ENCODE assay signal across 8 mouse cellular contexts in genomic region chr13:105054941-105055309, GRCm38 (mm10). TPM values are rescaled to one million over a fixed set of nuclear protein-coding genes. Genes with fewer than 3 reads are reported as not detected.
DNase-seq lines count a peak whose midpoint lies in the region; ATAC-seq and TF ChIP-seq lines count a peak whose summit lies in the region.

No protein-coding gene starts in this region.

- TF ChIP-seq EP300 in lung, postnatal 0 days (IDR thresholded peaks at IDR 0.05) = no peak

- H3K27ac ChIP-seq in lung, postnatal 0 days (ENCODE audit: low read length) = no peak overlapping the region
- no peak overlapping the region for H3K27ac ChIP-seq in liver, embryonic 12.5 days
- H3K27ac ChIP-seq in stomach, embryonic 16.5 days (ENCODE audit: low read length) = no peak overlapping the region

- H3K9ac ChIP-seq in lung, postnatal 0 days (replicated peaks; ENCODE audit: low read depth) = 0 out of 2 replicates have a peak overlapping the region, but pooled peaks have one; percentile 12
- no peak overlapping the region for H3K9ac ChIP-seq in liver, embryonic 12.5 days
- H3K9ac ChIP-seq in stomach, embryonic 16.5 days (ENCODE audit: low read length) = no peak overlapping the region

- H3K4me1 ChIP-seq in lung, postnatal 0 days (ENCODE audit: insufficient read depth, low read depth, low read length) = peaks cover 8% of the 10 kb centered on the region; the same call in 1 of the 2 replicates
- H3K4me1 ChIP-seq in liver, embryonic 12.5 days = 0 out of 2 replicates have a peak, but pooled peaks cover 12% of the 10 kb centered on the region
- H3K4me1 ChIP-seq in stomach, embryonic 16.5 days (ENCODE audit: control insufficient read depth, insufficient read depth, low read length) = peaks cover 10% of the 10 kb centered on the region; the same call in 1 of the 2 replicates

- DNase-seq in CD4-positive, CD25-positive, alpha-beta regulatory T cell, adult 2 months (ENCODE audit: low read depth, low spot score) = peak; percentile 8
- peak; percentile 48 for DNase-seq in lung, postnatal 0 days (ENCODE audit: low spot score)
- no peak for DNase-seq in lung, postnatal 4 days
- DNase-seq in cerebellum, adult 18-20 months = no peak

- peak overlapping the region; percentile 96 for H3K4me2 ChIP-seq in lung, postnatal 0 days (replicated peaks; ENCODE audit: low read depth, low read length)
- H3K4me2 ChIP-seq in liver, embryonic 12.5 days = peak overlapping the region; percentile 76
- peak overlapping the region; percentile 95 for H3K4me2 ChIP-seq in stomach, embryonic 16.5 days (ENCODE audit: low read depth, low read length)

- no peaks in the 10 kb centered on the region for H3K36me3 ChIP-seq in lung, postnatal 0 days (ENCODE audit: insufficient read depth, low read length)
- no peaks in the 10 kb centered on the region for H3K36me3 ChIP-seq in liver, embryonic 12.5 days
- no peaks in the 10 kb centered on the region for H3K36me3 ChIP-seq in stomach, embryonic 16.5 days (ENCODE audit: control insufficient read depth, insufficient read depth, low read length)

- H3K27me3 ChIP-seq in lung, postnatal 0 days (replicated peaks; ENCODE audit: insufficient read depth, low read length) = peaks cover 8% of the 10 kb centered on the region; the same call in 1 of the 2 replicates
- peaks cover 71% of the 10 kb centered on the region for H3K27me3 ChIP-seq in liver, embryonic 12.5 days (replicated peaks)
- H3K27me3 ChIP-seq in stomach, embryonic 16.5 days (ENCODE audit: control insufficient read depth, insufficient read depth, low read length) = peaks cover 9% of the 10 kb centered on the region; the same call in 1 of the 2 replicates

- no peak for TF ChIP-seq CTCF in lung, postnatal 0 days (IDR thresholded peaks at IDR 0.05)

- WGBS in lung, postnatal 0 days = 1% methylated on average over 8 of the region's 8 CpGs
- WGBS in liver, embryonic 12.5 days (ENCODE audit: insufficient replicate concordance) = 2% methylated on average over 8 of the region's 8 CpGs
- WGBS in stomach, embryonic 16.5 days = 3% methylated on average over 8 of the region's 8 CpGs

- no peaks in the 10 kb centered on the region for H3K9me3 ChIP-seq in lung, postnatal 0 days (ENCODE audit: low read length)
- no peaks in the 10 kb centered on the region for H3K9me3 ChIP-seq in liver, embryonic 12.5 days (replicated peaks)
- H3K9me3 ChIP-seq in stomach, embryonic 16.5 days (replicated peaks; ENCODE audit: control insufficient read depth, low read length) = no peaks in the 10 kb centered on the region

- peak overlapping the region; percentile 57 for H3K4me3 ChIP-seq in lung, postnatal 0 days (ENCODE audit: low read depth, low read length)
- H3K4me3 ChIP-seq in liver, embryonic 12.5 days = peak overlapping the region; percentile 57
- H3K4me3 ChIP-seq in stomach, embryonic 16.5 days (replicated peaks; ENCODE audit: low read length) = peak overlapping the region; percentile 65

- no peak for ATAC-seq in CD4-positive, CD25-positive, alpha-beta regulatory T cell, adult 4 months
- ATAC-seq in lung, postnatal 0 days = peak; percentile 44; the same call in 1 of the 2 replicates
- 0 out of 2 replicates have a peak, but pooled peaks have one; percentile 10 for ATAC-seq in liver, embryonic 12.5 days
- 0 out of 2 replicates have a peak, but pooled peaks have one; percentile 28 for ATAC-seq in stomach, embryonic 16.5 days (ENCODE audit: insufficient read depth, low FRiP score)
- no peak for ATAC-seq in erythroid progenitor cell, adult 5-6 weeks (replicated peaks; ENCODE audit: low FRiP score, poor library complexity, severe bottlenecking)

RNA-seq across cellular contexts. Expression of gene Rgs7bp, which starts 0.2 kb away (rescaled TPM):
- polyA plus RNA-seq in CD4-positive, CD25-positive, alpha-beta regulatory T cell, adult 4 months (2017; shearing (Covaris generic)) = not detected
- 1.0 TPM in 2 replicates for polyA plus RNA-seq in lung, postnatal 0 days (2015; fragmentation: Nextera tagmentation; extraction: Ambion mirVana)
- polyA plus RNA-seq in liver, embryonic 12.5 days (2016; fragmentation: Nextera tagmentation; extraction: Ambion mirVana) = 0.54 and 0.64 TPM in 2 replicates
- 1.9 TPM in 2 replicates for polyA plus RNA-seq in stomach, embryonic 16.5 days (2015; fragmentation: Nextera tagmentation; extraction: Ambion mirVana)
- total RNA-seq in erythroid progenitor cell, adult 5-6 weeks (2015; ENCODE audit: low replicate concordance) = 0.72 and 0.84 TPM in 2 replicates
- total RNA-seq in erythroid progenitor cell, adult 5-6 weeks (2017; ENCODE audit: low replicate concordance) = 0.51 TPM in 1 of 2 replicates, not detected in the other

RNA-seq across cellular contexts. Expression of gene 4933425L06Rik, which starts 27.0 kb away (rescaled TPM):
- not detected for polyA plus RNA-seq in CD4-positive, CD25-positive, alpha-beta regulatory T cell, adult 4 months (2017; shearing (Covaris generic))
- not detected in 2 replicates for polyA plus RNA-seq in lung, postnatal 0 days (2015; fragmentation: Nextera tagmentation; extraction: Ambion mirVana)
- polyA plus RNA-seq in liver, embryonic 12.5 days (2016; fragmentation: Nextera tagmentation; extraction: Ambion mirVana) = not detected in 2 replicates
- not detected in 2 replicates for polyA plus RNA-seq in stomach, embryonic 16.5 days (2015; fragmentation: Nextera tagmentation; extraction: Ambion mirVana)
- total RNA-seq in erythroid progenitor cell, adult 5-6 weeks (2015; ENCODE audit: low replicate concordance) = not detected in 2 replicates
- total RNA-seq in erythroid progenitor cell, adult 5-6 weeks (2017; ENCODE audit: low replicate concordance) = not detected in 2 replicates

Comparison
In these comparisons a context has a peak if more than half of its experiments do, and no peak if none do; other contexts are left out.
1. DNase-seq: peak in CD4-positive, CD25-positive, alpha-beta regulatory T cell, adult 2 months (single experiment) and lung, postnatal 0 days (single experiment); none in lung, postnatal 4 days (0 of 2) and cerebellum, adult 18-20 months (0 of 2).
2. ATAC-seq: peak in lung, postnatal 0 days (single experiment), liver, embryonic 12.5 days (single experiment) and stomach, embryonic 16.5 days (single experiment); none in CD4-positive, CD25-positive, alpha-beta regulatory T cell, adult 4 months (single experiment) and erythroid progenitor cell, adult 5-6 weeks (single experiment).
3. Peak in every context shown above with its lines, with median percentiles within 50 percentile points of each other: H3K4me2 ChIP-seq and H3K4me3 ChIP-seq.